Mouse (Mus musculus): ENCODE measurements around the gene Tfe3. TPM values are rescaled to one million over a fixed set of nuclear protein-coding genes. Genes with fewer than 3 reads are reported as not detected.
"Not testable (repeated sequence)": the region's sequence is repeated elsewhere in the genome, so short reads cannot be mapped to it uniquely, and the experiment has no call there.

Gene Tfe3
- polyA plus RNA-seq, 1 experiment from 2014 or later: 15.0 TPM

GRCm38 (mm10) chrX:7782603-7783092, 20.3 kb downstream of the Tfe3 start:
- no peaks in the 10 kb centered on the region for H3K9me3 ChIP-seq (replicated peaks; ENCODE audit: control insufficient read depth, low read length)
- no peak overlapping the region for H3K27ac ChIP-seq (ENCODE audit: low read depth, low read length)
- ATAC-seq (replicated peaks; ENCODE audit: insufficient number of reproducible peaks, low FRiP score, low TSS enrichment): no peak

DNA sequence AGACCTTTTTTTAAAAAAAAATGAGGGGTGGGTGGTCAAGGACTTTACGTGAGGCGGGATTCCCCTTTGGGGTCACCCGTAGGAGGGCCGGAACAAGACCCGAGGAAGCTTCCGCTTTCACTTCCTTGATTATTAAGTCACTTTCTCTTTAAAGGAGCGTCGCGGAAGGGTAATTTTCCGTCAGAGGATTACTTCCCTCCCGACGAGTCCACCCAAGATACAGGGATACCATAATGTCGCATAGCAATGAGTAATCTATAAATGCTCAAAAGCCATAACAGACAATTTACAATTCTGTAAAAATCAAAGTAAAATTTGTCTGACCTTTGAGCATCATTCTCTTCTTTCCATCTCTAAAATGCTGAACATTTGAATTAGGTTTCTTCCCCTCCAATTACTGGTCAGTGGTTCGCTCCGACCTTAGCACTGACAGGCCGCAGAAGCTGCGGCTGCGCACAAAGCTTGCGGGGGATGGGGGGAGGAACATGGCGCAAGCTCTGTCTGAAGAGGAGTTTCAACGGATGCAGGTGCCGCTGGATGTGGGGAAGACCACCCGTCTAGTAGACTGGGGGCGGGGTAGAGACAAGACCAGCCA, 27.3 kb downstream of the Tfe3 start, which contains the start of gene Gripap1:
Gene Gripap1, plus strand, starts transcription at position 224 of the 595 bp plus-strand sequence.
- peak within 1 kb of the TSS; percentile 67 for H3K4me2 ChIP-seq
- peak; percentile 74; the same call in 1 of the 2 replicates for ATAC-seq (replicated peaks; ENCODE audit: insufficient number of reproducible peaks, low FRiP score, low TSS enrichment)
- no peak within 1 kb of the TSS for H3K27ac ChIP-seq (ENCODE audit: low read depth, low read length)
- no peaks in the 10 kb centered on the region for H3K9me3 ChIP-seq (replicated peaks; ENCODE audit: control insufficient read depth, low read length)
- H3K4me1 ChIP-seq (ENCODE audit: control insufficient read depth, insufficient read depth, low read length): no peaks in the 10 kb centered on the region
- H3K27me3 ChIP-seq (ENCODE audit: control insufficient read depth, insufficient read depth, low read length): no peaks in the 10 kb centered on the region
- no peaks in the 10 kb centered on the region for H3K36me3 ChIP-seq (ENCODE audit: control insufficient read depth, insufficient read depth, low read length)
- H3K9ac ChIP-seq (ENCODE audit: low read depth, low read length): peak within 1 kb of the TSS; percentile 60
- 13% methylated on average over 24 of the region's 24 CpGs for WGBS (ENCODE audit: insufficient replicate concordance)
- peak within 1 kb of the TSS; percentile 55 for H3K4me3 ChIP-seq (ENCODE audit: low read depth, low read length)

More at GRCm38 (mm10) chrX:7782603-7783092, 20.3 kb downstream of the Tfe3 start:
- no peak overlapping the region for H3K4me2 ChIP-seq
- H3K4me1 ChIP-seq (ENCODE audit: control insufficient read depth, insufficient read depth, low read length): no peaks in the 10 kb centered on the region
- no peaks in the 10 kb centered on the region for H3K36me3 ChIP-seq (ENCODE audit: control insufficient read depth, insufficient read depth, low read length)
- H3K4me3 ChIP-seq (ENCODE audit: low read depth, low read length): no peak overlapping the region
- H3K27me3 ChIP-seq (ENCODE audit: control insufficient read depth, insufficient read depth, low read length): no peaks in the 10 kb centered on the region
- H3K9ac ChIP-seq (ENCODE audit: low read depth, low read length): no peak overlapping the region
- 75% methylated on average over 4 of the region's 4 CpGs for WGBS (ENCODE audit: insufficient replicate concordance)

DNA sequence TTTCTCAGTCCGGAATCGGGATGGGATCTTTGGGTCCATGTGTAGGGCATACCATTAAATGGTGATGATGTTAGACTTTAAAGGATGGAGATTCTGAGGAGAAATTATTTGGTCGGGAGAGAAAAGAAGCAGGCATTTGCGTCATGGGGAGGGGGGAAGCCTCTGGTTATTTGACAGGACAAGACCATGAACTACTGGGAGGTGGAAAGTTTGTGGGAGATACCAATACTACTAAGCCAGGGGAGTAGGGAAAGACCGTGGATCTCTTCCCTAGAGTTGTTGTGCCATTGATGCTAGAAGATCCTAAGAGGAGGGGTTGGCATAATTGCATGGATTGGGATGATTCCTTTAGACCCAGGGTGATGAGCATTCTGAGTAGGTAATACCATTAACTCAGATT, 27.9 kb downstream of the Tfe3 start:
- 26% methylated on average over 5 of the region's 5 CpGs for WGBS (ENCODE audit: insufficient replicate concordance)

GRCm38 (mm10) chrX:7793361-7793760, 31.0 kb downstream of the Tfe3 start:
- Histone ChIP-seq H3K36me3 (ENCODE audit: control insufficient read depth, insufficient read depth, low read length) (no peaks in the 10 kb centered on the region), H3K4me3 (ENCODE audit: low read depth, low read length) (no peak overlapping the region), H3K9ac (ENCODE audit: low read depth, low read length) (no peak overlapping the region), H3K4me1 (ENCODE audit: control insufficient read depth, insufficient read depth, low read length) (no peaks in the 10 kb centered on the region), H3K9me3 (replicated peaks; ENCODE audit: control insufficient read depth, low read length) (no peaks in the 10 kb centered on the region), H3K4me2 (no peak overlapping the region), H3K27ac (ENCODE audit: low read depth, low read length) (no peak overlapping the region), H3K27me3 (ENCODE audit: control insufficient read depth, insufficient read depth, low read length) (no peaks in the 10 kb centered on the region)
- WGBS (ENCODE audit: insufficient replicate concordance): 38% methylated on average over 3 of the region's 3 CpGs
- ATAC-seq (replicated peaks; ENCODE audit: insufficient number of reproducible peaks, low FRiP score, low TSS enrichment): no peak

More for the DNA sequence above, 27.9 kb downstream of the Tfe3 start:
- peak overlapping the region; percentile 67 for H3K4me2 ChIP-seq
- no peak overlapping the region for H3K27ac ChIP-seq (ENCODE audit: low read depth, low read length)
- H3K27me3 ChIP-seq (ENCODE audit: control insufficient read depth, insufficient read depth, low read length): no peaks in the 10 kb centered on the region
- ATAC-seq (replicated peaks; ENCODE audit: insufficient number of reproducible peaks, low FRiP score, low TSS enrichment): no peak
- H3K9ac ChIP-seq (ENCODE audit: low read depth, low read length): peak overlapping the region; percentile 60
- H3K4me1 ChIP-seq (ENCODE audit: control insufficient read depth, insufficient read depth, low read length): no peaks in the 10 kb centered on the region
- H3K9me3 ChIP-seq (replicated peaks; ENCODE audit: control insufficient read depth, low read length): no peaks in the 10 kb centered on the region
- H3K4me3 ChIP-seq (ENCODE audit: low read depth, low read length): peak overlapping the region; percentile 55
- H3K36me3 ChIP-seq (ENCODE audit: control insufficient read depth, insufficient read depth, low read length): no peaks in the 10 kb centered on the region

GRCm38 (mm10) chrX:7795016-7795415, 32.7 kb downstream of the Tfe3 start:
- Histone ChIP-seq H3K4me2 (no peak overlapping the region), H3K36me3 (ENCODE audit: control insufficient read depth, insufficient read depth, low read length) (no peaks in the 10 kb centered on the region), H3K27ac (ENCODE audit: low read depth, low read length) (no peak overlapping the region), H3K27me3 (ENCODE audit: control insufficient read depth, insufficient read depth, low read length) (no peaks in the 10 kb centered on the region), H3K4me3 (ENCODE audit: low read depth, low read length) (no peak overlapping the region), H3K9me3 (replicated peaks; ENCODE audit: control insufficient read depth, low read length) (no peaks in the 10 kb centered on the region), H3K4me1 (ENCODE audit: control insufficient read depth, insufficient read depth, low read length) (no peaks in the 10 kb centered on the region), H3K9ac (ENCODE audit: low read depth, low read length) (no peak overlapping the region)
- no peak for ATAC-seq (replicated peaks; ENCODE audit: insufficient number of reproducible peaks, low FRiP score, low TSS enrichment)
- WGBS (ENCODE audit: insufficient replicate concordance): 27% methylated on average over 7 of the region's 7 CpGs

DNA sequence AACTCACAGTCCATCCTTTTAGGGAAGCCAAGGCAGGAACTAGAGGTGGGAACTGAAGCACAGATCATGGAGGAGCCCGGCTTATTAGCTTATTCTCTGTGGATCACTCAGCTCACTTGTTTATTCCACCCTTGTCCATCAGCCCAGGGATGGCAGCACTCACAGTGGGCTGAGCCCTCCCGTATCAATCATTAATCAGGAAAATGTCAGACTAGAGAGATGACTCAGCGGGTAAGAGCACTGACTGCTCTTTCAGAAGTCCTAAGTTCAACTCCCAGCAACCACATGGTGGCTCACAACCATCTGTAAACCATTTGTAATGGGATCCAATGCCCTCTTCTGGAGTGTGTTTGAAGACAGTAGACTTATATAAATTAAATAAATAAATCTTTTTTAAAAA, 35.0 kb downstream of the Tfe3 start:
- WGBS (ENCODE audit: insufficient replicate concordance): 75% methylated on average over 3 of the region's 3 CpGs
- Histone ChIP-seq H3K4me3 (ENCODE audit: low read depth, low read length) (no peak overlapping the region), H3K27ac (ENCODE audit: low read depth, low read length) (no peak overlapping the region), H3K9ac (ENCODE audit: low read depth, low read length) (no peak overlapping the region), H3K4me2 (no peak overlapping the region), H3K27me3 (ENCODE audit: control insufficient read depth, insufficient read depth, low read length) (no peaks in the 10 kb centered on the region), H3K9me3 (replicated peaks; ENCODE audit: control insufficient read depth, low read length) (no peaks in the 10 kb centered on the region), H3K36me3 (ENCODE audit: control insufficient read depth, insufficient read depth, low read length) (no peaks in the 10 kb centered on the region), H3K4me1 (ENCODE audit: control insufficient read depth, insufficient read depth, low read length) (no peaks in the 10 kb centered on the region)
- no peak for ATAC-seq (replicated peaks; ENCODE audit: insufficient number of reproducible peaks, low FRiP score, low TSS enrichment)

- H3K4me1 ChIP-seq (ENCODE audit: control insufficient read depth, insufficient read depth, low read length); ATAC-seq (replicated peaks; ENCODE audit: insufficient number of reproducible peaks, low FRiP score, low TSS enrichment); H3K9ac ChIP-seq (ENCODE audit: low read depth, low read length); H3K27me3 ChIP-seq (ENCODE audit: control insufficient read depth, insufficient read depth, low read length); H3K4me2 ChIP-seq; H3K9me3 ChIP-seq (replicated peaks; ENCODE audit: control insufficient read depth, low read length); H3K27ac ChIP-seq (ENCODE audit: low read depth, low read length); H3K36me3 ChIP-seq (ENCODE audit: control insufficient read depth, insufficient read depth, low read length); H3K4me3 ChIP-seq (ENCODE audit: low read depth, low read length): not testable (repeated sequence)
- 74% methylated on average over 2 of the region's 2 CpGs for WGBS (ENCODE audit: insufficient replicate concordance)
Observed at GRCm38 (mm10) chrX:7802157-7802556, 39.8 kb downstream of the Tfe3 start.

DNA sequence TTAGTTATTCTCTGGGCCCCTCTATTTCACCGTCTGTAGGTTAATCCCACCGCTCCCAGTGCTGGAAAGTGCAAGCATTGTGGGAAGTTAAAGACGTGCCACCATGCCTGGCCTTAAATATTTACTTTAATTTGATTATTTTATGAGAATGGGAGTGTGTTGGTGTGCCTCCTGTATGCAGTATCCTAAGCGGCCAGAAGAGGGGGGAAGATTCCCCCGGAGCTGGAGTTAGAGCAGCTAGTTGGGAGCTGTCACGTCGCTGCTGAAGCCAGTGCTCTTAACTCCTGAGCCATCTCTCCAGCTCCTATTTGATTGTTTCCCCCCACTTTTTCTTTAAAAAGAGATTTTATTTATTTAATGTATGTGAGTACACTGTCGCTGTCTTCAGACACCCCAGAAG, 52.7 kb downstream of the Tfe3 start:
- WGBS (ENCODE audit: insufficient replicate concordance): 45% methylated on average over 8 of the region's 8 CpGs
- H3K9ac ChIP-seq (ENCODE audit: low read depth, low read length); H3K4me2 ChIP-seq; H3K4me3 ChIP-seq (ENCODE audit: low read depth, low read length); H3K9me3 ChIP-seq (replicated peaks; ENCODE audit: control insufficient read depth, low read length); H3K36me3 ChIP-seq (ENCODE audit: control insufficient read depth, insufficient read depth, low read length); H3K27me3 ChIP-seq (ENCODE audit: control insufficient read depth, insufficient read depth, low read length); H3K4me1 ChIP-seq (ENCODE audit: control insufficient read depth, insufficient read depth, low read length); ATAC-seq (replicated peaks; ENCODE audit: insufficient number of reproducible peaks, low FRiP score, low TSS enrichment); H3K27ac ChIP-seq (ENCODE audit: low read depth, low read length): not testable (repeated sequence)

Measured in heart, embryonic 11.5 days (tissue).